Mouse (Mus musculus): ENCODE measurements around the gene Wfikkn2.

DNA sequence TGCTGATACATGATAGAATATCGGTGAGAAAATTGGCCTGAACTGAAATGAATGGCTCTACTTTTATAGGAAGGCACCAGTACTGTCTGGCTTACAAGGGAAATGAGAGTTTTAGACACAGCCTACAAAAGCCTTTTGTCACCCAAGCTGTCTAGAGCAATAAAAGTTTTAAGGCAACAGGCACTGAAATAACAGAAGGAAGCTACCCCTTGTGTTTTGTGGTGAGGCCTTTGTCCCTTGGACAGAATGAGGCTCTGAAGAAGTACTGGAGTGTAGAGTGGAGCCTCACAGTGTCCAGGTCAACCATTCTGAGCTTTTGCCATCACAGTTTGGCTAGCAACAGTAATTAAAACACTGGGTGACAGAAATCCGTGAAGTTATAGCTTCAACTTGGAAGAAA, 29.6 kb downstream of the Wfikkn2 start:
- TF ChIP-seq POLR2A (IDR thresholded peaks at IDR 0.05; ENCODE audit: borderline replicate concordance, low read depth, low read length) (no peak), CTCF (IDR thresholded peaks at IDR 0.05; ENCODE audit: low read depth, low read length) (no peak)

All from bone marrow macrophage, adult 2 months (primary cell).